Mouse (Mus musculus): ENCODE results near the gene Zfp949. TPM values are rescaled to one million over a fixed set of nuclear protein-coding genes. Genes with fewer than 3 reads are reported as not detected.
"Not testable (repeated sequence)": the region's sequence is repeated elsewhere in the genome, so short reads cannot be mapped to it uniquely, and the experiment has no call there.

Gene Zfp949
- total RNA-seq, 1 experiment from 2014 or later, result 29.2 TPM

DNA sequence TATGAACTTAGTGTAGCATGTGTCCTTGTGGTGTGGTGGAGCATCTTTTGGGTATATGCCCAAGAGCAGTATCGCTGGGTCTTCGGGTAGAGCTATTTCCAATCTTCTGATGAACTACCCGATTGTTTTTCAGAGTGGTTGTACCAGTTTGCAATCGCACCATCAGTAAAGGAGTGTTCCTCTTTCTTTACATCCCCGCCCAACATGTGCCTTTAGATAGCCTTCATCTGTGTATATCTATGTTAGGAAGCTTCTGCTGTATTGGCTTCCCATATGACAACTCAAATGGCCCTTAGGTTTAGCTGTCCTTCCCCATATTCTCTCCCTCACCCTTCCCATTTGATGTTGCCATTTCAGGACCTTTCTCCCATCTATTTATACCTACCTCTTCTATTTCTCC, 13.7 kb upstream of the Zfp949 start:
- ATAC-seq (ENCODE audit: extremely low read depth, insufficient number of reproducible peaks, low FRiP score, poor library complexity, severe bottlenecking), result no peak

- no peak for ATAC-seq (ENCODE audit: extremely low read depth, insufficient number of reproducible peaks, low FRiP score, poor library complexity, severe bottlenecking)
Measured at GRCm38 (mm10) chr9:88539546-88540224, 8.1 kb upstream of the Zfp949 start.

DNA sequence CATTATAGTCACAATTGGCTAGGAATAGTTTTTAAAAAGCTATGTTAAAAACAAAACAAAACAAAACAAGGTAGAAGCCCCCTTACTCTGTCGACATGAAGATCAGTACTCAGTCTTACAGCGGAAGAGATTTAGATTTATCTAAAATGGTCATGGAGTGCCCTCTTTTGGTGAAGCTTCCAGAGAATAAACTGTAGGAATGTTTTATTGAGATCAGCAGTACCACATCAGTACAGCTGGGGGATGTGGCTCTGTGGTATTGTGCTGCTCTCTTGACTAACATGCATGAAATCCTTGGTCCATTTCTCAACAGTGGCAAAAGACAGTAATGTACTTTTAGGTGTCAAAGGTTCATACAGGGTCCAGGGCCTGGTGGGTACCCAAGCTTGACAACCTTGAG, 5.0 kb upstream of the Zfp949 start:
- ATAC-seq (ENCODE audit: extremely low read depth, insufficient number of reproducible peaks, low FRiP score, poor library complexity, severe bottlenecking), result no peak

GRCm38 (mm10) chr9:88545534-88545933, 2.3 kb upstream of the Zfp949 start:
- no peak for ATAC-seq (ENCODE audit: extremely low read depth, insufficient number of reproducible peaks, low FRiP score, poor library complexity, severe bottlenecking)

GRCm38 (mm10) chr9:88546166-88546565, 1.7 kb upstream of the Zfp949 start:
- ATAC-seq (ENCODE audit: extremely low read depth, insufficient number of reproducible peaks, low FRiP score, poor library complexity, severe bottlenecking), result peak; percentile 73

- no peak for ATAC-seq (ENCODE audit: extremely low read depth, insufficient number of reproducible peaks, low FRiP score, poor library complexity, severe bottlenecking)
Measured at GRCm38 (mm10) chr9:88546657-88547056, 1.2 kb upstream of the Zfp949 start.

- ATAC-seq (ENCODE audit: extremely low read depth, insufficient number of reproducible peaks, low FRiP score, poor library complexity, severe bottlenecking), result peak; percentile 64; the same call in 1 of the 2 replicates
Measured at GRCm38 (mm10) chr9:88547270-88547669, 550 bp upstream of the Zfp949 start.

DNA sequence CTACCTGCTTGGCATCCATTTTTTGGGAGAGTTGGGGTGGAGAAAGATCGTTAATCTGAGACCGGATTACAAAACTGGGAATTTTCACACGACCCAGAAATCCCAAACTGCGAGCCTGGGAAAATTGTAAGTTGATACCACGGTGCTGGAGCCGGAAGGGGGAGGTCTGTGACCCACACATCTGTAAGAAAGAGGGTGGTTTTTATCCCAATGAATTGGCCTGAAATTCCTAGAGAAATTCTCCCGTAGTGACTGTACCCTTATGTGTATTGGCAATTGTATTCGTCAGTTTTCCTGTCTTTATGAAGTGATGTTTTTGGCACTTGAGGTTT, 760 bp downstream of the Zfp949 start:
- no peak for ATAC-seq (ENCODE audit: extremely low read depth, insufficient number of reproducible peaks, low FRiP score, poor library complexity, severe bottlenecking)

DNA sequence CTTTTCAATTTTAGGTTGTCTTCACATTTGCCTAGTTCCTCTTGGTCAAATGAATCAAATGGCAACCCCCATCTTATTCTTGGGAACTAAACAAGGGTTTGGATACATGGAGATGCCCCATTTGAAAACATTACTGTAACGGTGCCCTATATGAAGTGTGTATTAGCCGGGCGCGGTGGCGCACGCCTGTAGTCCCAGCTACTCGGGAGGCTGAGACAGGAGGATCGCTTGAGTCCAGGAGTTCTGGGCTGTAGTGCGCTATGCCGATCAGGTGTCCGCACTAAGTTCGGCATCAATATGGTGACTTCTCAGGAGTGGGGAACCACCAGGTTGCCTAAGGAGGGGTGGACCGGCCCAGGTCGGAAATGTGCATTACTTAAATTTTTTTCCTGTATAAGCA, 5.3 kb downstream of the Zfp949 start:
- ATAC-seq (ENCODE audit: extremely low read depth, insufficient number of reproducible peaks, low FRiP score, poor library complexity, severe bottlenecking), result no peak

- ATAC-seq (ENCODE audit: extremely low read depth, insufficient number of reproducible peaks, low FRiP score, poor library complexity, severe bottlenecking), result no peak
Measured at GRCm38 (mm10) chr9:88558146-88558545, 10.3 kb downstream of the Zfp949 start.

DNA sequence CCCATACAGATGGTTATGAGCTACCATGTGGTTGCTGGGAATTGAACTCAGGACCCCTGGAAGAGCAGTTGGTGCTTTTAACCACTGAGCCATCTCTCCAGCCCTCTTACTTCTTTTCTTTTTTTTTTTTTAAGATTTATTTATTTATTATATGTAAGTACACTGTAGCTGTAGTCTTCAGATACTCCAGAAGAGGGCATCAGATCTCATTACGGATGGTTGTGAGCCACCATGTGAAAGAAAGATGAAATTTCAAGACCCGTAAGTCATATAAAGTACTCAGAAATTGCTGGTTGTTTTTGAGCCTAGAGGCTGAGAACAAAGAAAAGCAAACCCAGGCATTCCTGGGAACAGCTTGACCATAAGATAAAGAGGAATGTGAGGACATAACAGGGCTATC, 13.7 kb downstream of the Zfp949 start:
- ATAC-seq (ENCODE audit: extremely low read depth, insufficient number of reproducible peaks, low FRiP score, poor library complexity, severe bottlenecking), result not testable (repeated sequence)

DNA sequence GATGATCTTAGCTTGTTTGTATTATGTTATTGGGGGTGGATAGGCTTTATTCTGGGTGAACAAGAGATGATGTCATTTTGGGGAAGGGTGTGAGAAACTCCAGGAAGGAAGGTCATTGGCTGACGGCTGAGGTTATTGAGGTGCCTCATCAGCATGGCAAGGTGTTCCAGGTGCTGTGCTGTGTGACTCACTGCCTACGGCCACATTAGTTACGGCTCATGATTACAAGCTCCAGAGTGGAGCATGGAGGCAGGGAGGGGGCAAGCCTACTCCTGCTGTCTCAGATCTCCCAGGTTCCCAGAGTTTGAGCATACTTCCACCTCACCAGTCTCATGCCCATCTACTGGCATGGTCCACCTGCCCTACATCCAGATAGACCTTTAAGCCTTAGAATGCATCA, 22.7 kb downstream of the Zfp949 start:
- ATAC-seq (ENCODE audit: extremely low read depth, insufficient number of reproducible peaks, low FRiP score, poor library complexity, severe bottlenecking), result not testable (repeated sequence)

GRCm38 (mm10) chr9:88580591-88580990, 32.8 kb downstream of the Zfp949 start, which contains the start of gene Trim43a:
Gene Trim43a (plus strand): TSS chr9:88580891.
- not testable (repeated sequence) for ATAC-seq (ENCODE audit: extremely low read depth, insufficient number of reproducible peaks, low FRiP score, poor library complexity, severe bottlenecking)

DNA sequence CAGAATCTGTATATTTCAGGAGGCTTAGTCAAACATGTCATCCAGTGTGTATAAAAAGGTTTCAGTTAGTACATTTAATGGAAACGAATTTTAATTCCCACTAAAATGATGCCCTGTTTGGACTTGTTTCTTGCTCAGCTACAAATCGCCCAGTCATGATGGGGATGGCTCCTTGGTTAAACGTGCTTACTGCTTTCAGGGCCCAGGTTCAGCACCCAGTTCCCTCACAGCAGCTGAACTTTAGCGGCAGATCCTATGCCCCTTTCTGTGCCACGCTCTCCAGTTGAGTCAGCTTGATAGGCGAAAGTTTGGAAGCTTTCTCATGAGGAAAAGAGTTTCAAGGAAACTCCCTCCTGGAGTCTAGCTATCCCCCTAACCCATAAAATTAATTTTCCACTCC, 45.9 kb downstream of the Zfp949 start:
- not testable (repeated sequence) for ATAC-seq (ENCODE audit: extremely low read depth, insufficient number of reproducible peaks, low FRiP score, poor library complexity, severe bottlenecking)

DNA sequence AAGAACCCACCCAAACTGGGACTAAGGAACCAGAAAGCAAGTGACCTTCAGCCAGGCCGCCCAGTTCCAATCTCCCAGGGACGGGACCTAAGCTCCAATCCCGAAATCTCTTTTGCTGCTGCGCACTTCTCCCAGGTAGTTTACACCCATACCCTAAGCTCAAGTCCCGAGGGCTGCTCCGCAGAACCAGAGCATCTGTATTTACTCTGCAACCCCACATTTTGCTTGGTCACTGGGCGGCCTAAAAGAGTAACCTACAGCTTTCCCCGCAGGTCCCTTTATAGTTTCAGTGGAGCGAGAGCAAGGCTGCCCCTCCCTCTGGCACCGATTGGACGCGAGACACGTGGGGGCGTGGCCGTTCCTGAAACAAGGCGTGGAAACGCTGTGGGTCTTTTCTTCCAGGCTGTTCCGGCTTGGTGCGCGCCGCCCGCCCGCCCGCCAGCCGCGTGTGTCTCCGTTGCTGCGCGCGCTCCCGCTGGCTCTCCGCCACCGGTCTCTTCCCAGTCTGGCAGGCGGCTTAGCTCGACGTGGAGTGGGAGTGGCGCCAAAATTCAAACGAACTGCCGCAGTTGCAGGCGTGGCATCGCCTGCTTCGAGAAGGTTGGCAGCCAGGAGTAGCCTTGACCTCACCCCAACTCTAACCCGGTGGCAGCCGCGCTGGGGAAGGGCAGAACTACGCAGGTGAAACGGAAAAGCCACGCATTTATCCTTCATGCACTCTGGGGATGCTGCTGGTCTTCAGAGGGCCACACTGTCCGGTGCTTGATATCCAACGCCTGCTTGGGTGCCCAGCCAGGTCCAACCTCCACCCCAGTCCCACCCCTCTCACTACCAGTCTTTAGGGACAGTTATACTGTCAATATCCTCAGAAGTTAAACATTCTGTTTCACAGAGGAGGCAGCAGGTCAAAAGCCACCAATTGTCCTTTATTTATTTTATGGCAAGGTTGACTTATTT, 51.7 kb downstream of the Zfp949 start:
- ATAC-seq (ENCODE audit: extremely low read depth, insufficient number of reproducible peaks, low FRiP score, poor library complexity, severe bottlenecking), result peak; percentile 96

Other genes starting within 250 kb of the Zfp949 start
- gene Nt5e, start 220.8 kb upstream of the Zfp949 start, total RNA-seq (2017), result 9.9 and 14.9 TPM in 2 replicates
- 37.6 and 42.4 TPM in 2 replicates for gene Snx14, start 109.1 kb upstream of the Zfp949 start, total RNA-seq (2017)
- gene Gm20537, start 91.4 kb upstream of the Zfp949 start, total RNA-seq (2017), result not detected in 2 replicates
- gene Syncrip, start 65.4 kb upstream of the Zfp949 start, total RNA-seq (2017), result 85.2 and 85.3 TPM in 2 replicates
- 0.37 TPM in 1 of 2 replicates, not detected in the other for gene Trim43a, start 32.9 kb downstream of the Zfp949 start, total RNA-seq (2017)
- 43.3 and 46.6 TPM in 2 replicates for gene Mthfsl, start 172.3 kb downstream of the Zfp949 start, total RNA-seq (2017)
- 9.9 and 16.3 TPM in 2 replicates for gene Bcl2a1d, start 183.9 kb downstream of the Zfp949 start, total RNA-seq (2017)

Measured in neutrophil, adult 5-6 weeks (primary cell).